Mouse (Mus musculus) liver, embryonic 11.5 days (tissue): ENCODE measurements at regions not wholly inside any gene's neighbourhood (a gene's known extent, or its start where the extent isn't known, plus 50 kb on each side); places are given as distances from the start of the nearest gene placed in this dataset.
A peak's percentile ranks its signal among the peaks of the same experiment; 100 is the strongest.

Experiments
- ATAC-seq: fragments of 200-750 bp; cut with Nextera tagmentation; replicated peaks from 2 replicates; pipeline ENCODE4 v1.8.0; 2017; ENCODE audit warnings: moderate number of reproducible peaks, mild to moderate bottlenecking, moderate TSS enrichment, moderate library complexity; ENCODE audit not compliant: low FRiP score
- DNase-seq: peaks from one replicate; pipeline ENCODE4 v3.0.0-alpha.2; 2017; ENCODE audit warnings: low spot score
- H3K27ac ChIP-seq: fragments of 300-500 bp; sonication (generic); 2 replicates; pipeline ENCODE4 v1.5.1; 2014; ENCODE audit warnings: mild to moderate bottlenecking, low read depth, low read length, control low read depth
- H3K27me3 ChIP-seq: fragments of 300-500 bp; sonication (generic); replicated peaks from 2 replicates; pipeline ENCODE4 v1.6.1; 2014; ENCODE audit warnings: low read length, mixed read lengths; ENCODE audit not compliant: control insufficient read depth, insufficient read depth
- H3K36me3 ChIP-seq: fragments of 300-500 bp; sonication (generic); 2 replicates; pipeline ENCODE4 v1.6.1; 2014; ENCODE audit warnings: mild to moderate bottlenecking, low read length, moderate library complexity, mixed read lengths; ENCODE audit not compliant: control insufficient read depth, insufficient read depth
- H3K4me1 ChIP-seq: fragments of 300-500 bp; sonication (generic); replicated peaks from 2 replicates; pipeline ENCODE4 v1.6.1; 2014; ENCODE audit warnings: low read length, mixed read lengths; ENCODE audit not compliant: control insufficient read depth, insufficient read depth
- H3K4me2 ChIP-seq: fragments of 300-500 bp; sonication (generic); 2 replicates; pipeline ENCODE4 v1.6.1; 2014; ENCODE audit warnings: mild to moderate bottlenecking, control low read depth, moderate library complexity
- H3K4me3 ChIP-seq: fragments of 300-500 bp; sonication (generic); 2 replicates; pipeline ENCODE4 v1.5.1; 2014; ENCODE audit warnings: low read depth, low read length, control low read depth
- H3K9ac ChIP-seq: fragments of 300-500 bp; sonication (generic); 2 replicates; pipeline ENCODE4 v1.6.1; 2014; ENCODE audit warnings: low read depth, low read length, control low read depth
- H3K9me3 ChIP-seq: fragments of 300-500 bp; sonication (generic); 2 replicates; pipeline ENCODE4 v1.6.1; 2016; ENCODE audit warnings: low read length, inconsistent platforms, mixed read lengths; ENCODE audit not compliant: control insufficient read depth
- WGBS: fragments of 180-500 bp; shearing (Covaris S2); extraction: QIAGEN DNeasy Blood & Tissue Kit; methylation state at CpG from one replicate; pipeline ENCODE4 v1.1.7; 2014; 5-methylcytosine and 5-hydroxymethylcytosine counted together

GRCm38 (mm10) chr14:100561884-100562283 lies 277.4 kb upstream of the Klf12 start:
- Histone ChIP-seq H3K4me2 (no peak overlapping the region), H3K9me3 (no peaks in the 10 kb centered on the region), H3K4me3 (no peak overlapping the region), H3K27ac (no peak overlapping the region), H3K27me3 (no peaks in the 10 kb centered on the region), H3K36me3 (no peaks in the 10 kb centered on the region), H3K9ac (no peak overlapping the region), H3K4me1 (no peaks in the 10 kb centered on the region)
- WGBS: 89% methylated on average over 3 of the region's 3 CpGs
- ATAC-seq: no peak
- DNase-seq: no peak

- ATAC-seq (no peak), DNase-seq (no peak)
- Histone ChIP-seq H3K36me3 (no peaks in the 10 kb centered on the region), H3K9me3 (no peaks in the 10 kb centered on the region), H3K4me2 (no peak overlapping the region), H3K9ac (no peak overlapping the region), H3K27ac (no peak overlapping the region), H3K4me3 (no peak overlapping the region), H3K4me1 (no peaks in the 10 kb centered on the region), H3K27me3 (no peaks in the 10 kb centered on the region)
- 34% methylated on average over 4 of the region's 4 CpGs for WGBS
Measured at GRCm38 (mm10) chr14:100558378-100558777, 273.9 kb upstream of the Klf12 start.

GRCm38 (mm10) chr14:100552466-100552865 lies 268.0 kb upstream of the Klf12 start:
- H3K4me3 ChIP-seq: no peak overlapping the region
- H3K9ac ChIP-seq: no peak overlapping the region
- no peak overlapping the region for H3K27ac ChIP-seq
- no peak overlapping the region for H3K4me2 ChIP-seq
- no peaks in the 10 kb centered on the region for H3K27me3 ChIP-seq
- H3K4me1 ChIP-seq: no peaks in the 10 kb centered on the region
- no peaks in the 10 kb centered on the region for H3K36me3 ChIP-seq
- DNase-seq: no peak
- ATAC-seq: no peak
- 68% methylated on average over 2 of the region's 2 CpGs for WGBS
- no peaks in the 10 kb centered on the region for H3K9me3 ChIP-seq

- 81% methylated on average over 3 of the region's 3 CpGs for WGBS
- Histone ChIP-seq H3K4me2 (no peak overlapping the region), H3K27me3 (no peaks in the 10 kb centered on the region), H3K4me3 (no peak overlapping the region), H3K9ac (no peak overlapping the region), H3K9me3 (no peaks in the 10 kb centered on the region), H3K36me3 (no peaks in the 10 kb centered on the region), H3K4me1 (no peaks in the 10 kb centered on the region), H3K27ac (no peak overlapping the region)
- no peak for DNase-seq
- no peak for ATAC-seq
Measured at GRCm38 (mm10) chr14:100550266-100550665, 265.8 kb upstream of the Klf12 start.

GRCm38 (mm10) chr14:100530217-100530616 lies 245.7 kb upstream of the Klf12 start:
- H3K27ac ChIP-seq: no peak overlapping the region
- H3K9me3 ChIP-seq: no peaks in the 10 kb centered on the region
- no peak overlapping the region for H3K4me2 ChIP-seq
- 79% methylated on average over 2 of the region's 2 CpGs for WGBS
- no peak overlapping the region for H3K4me3 ChIP-seq
- no peaks in the 10 kb centered on the region for H3K4me1 ChIP-seq
- DNase-seq (no peak), ATAC-seq (no peak)
- H3K9ac ChIP-seq: no peak overlapping the region
- H3K27me3 ChIP-seq: no peaks in the 10 kb centered on the region
- no peaks in the 10 kb centered on the region for H3K36me3 ChIP-seq

GRCm38 (mm10) chr14:100529758-100530157 lies 245.3 kb upstream of the Klf12 start:
- Histone ChIP-seq H3K4me2 (no peak overlapping the region), H3K27ac (no peak overlapping the region), H3K27me3 (no peaks in the 10 kb centered on the region), H3K9ac (no peak overlapping the region), H3K9me3 (no peaks in the 10 kb centered on the region), H3K4me1 (no peaks in the 10 kb centered on the region), H3K36me3 (no peaks in the 10 kb centered on the region), H3K4me3 (no peak overlapping the region)
- 89% methylated on average over 1 of the region's 1 CpGs for WGBS
- 0 out of 2 replicates have a peak, but pooled peaks have one; percentile 18 for ATAC-seq
- DNase-seq: no peak

- Histone ChIP-seq H3K27me3 (no peaks in the 10 kb centered on the region), H3K4me3 (no peak overlapping the region), H3K9ac (no peak overlapping the region), H3K9me3 (no peaks in the 10 kb centered on the region), H3K27ac (no peak overlapping the region), H3K4me1 (no peaks in the 10 kb centered on the region), H3K36me3 (no peaks in the 10 kb centered on the region), H3K4me2 (no peak overlapping the region)
- DNase-seq: no peak
- WGBS: 61% methylated on average over 2 of the region's 2 CpGs
- ATAC-seq: no peak
Measured at GRCm38 (mm10) chr14:100509396-100509795, 224.9 kb upstream of the Klf12 start.

- ATAC-seq: no peak
- no peak for DNase-seq
- H3K27ac ChIP-seq: no peak overlapping the region
- WGBS: 92% methylated on average over 3 of the region's 3 CpGs
- H3K36me3 ChIP-seq: no peaks in the 10 kb centered on the region
- H3K9ac ChIP-seq: no peak overlapping the region
- H3K4me1 ChIP-seq: no peaks in the 10 kb centered on the region
- no peaks in the 10 kb centered on the region for H3K27me3 ChIP-seq
- H3K4me3 ChIP-seq: no peak overlapping the region
- H3K9me3 ChIP-seq: no peaks in the 10 kb centered on the region
- H3K4me2 ChIP-seq: no peak overlapping the region
Measured at GRCm38 (mm10) chr14:100508087-100508486, 223.6 kb upstream of the Klf12 start.

- Histone ChIP-seq H3K4me2 (no peak overlapping the region), H3K9me3 (no peaks in the 10 kb centered on the region), H3K36me3 (no peaks in the 10 kb centered on the region), H3K27ac (no peak overlapping the region), H3K4me3 (no peak overlapping the region), H3K4me1 (no peaks in the 10 kb centered on the region), H3K27me3 (no peaks in the 10 kb centered on the region), H3K9ac (no peak overlapping the region)
- no peak for DNase-seq
- no peak for ATAC-seq
Measured at GRCm38 (mm10) chr14:100507616-100508015, 223.1 kb upstream of the Klf12 start.
